Mouse (Mus musculus) CD4-positive, CD25-positive, alpha-beta regulatory T cell (primary cell): Measurements from ENCODE around the gene Zfp664. TPM values are rescaled to one million over a fixed set of nuclear protein-coding genes. Genes with fewer than 3 reads are reported as not detected.

Source experiments
- polyA plus RNA-seq: library from polyadenylated mRNA; unstranded; fragments of 100-300 nt; shearing (Covaris generic); gene quantifications from one replicate; pipeline ENCODE4 v1.2.1, GENCODE M21; 2017

Zfp664 gene
- polyA plus RNA-seq = 30.1 TPM

GRCm38 (mm10) chr5:124862013-124862866, at the start of gene Zfp664, which contains the start of gene Ccdc92:
Gene Zfp664 (plus strand): TSS chr5:124862691.
Gene Ccdc92 (minus strand): TSS chr5:124862424.

Other genes with a start within 250 kb of the Zfp664 start
- 90.5 TPM for gene Atp6v0a2, start 234.1 kb upstream of the Zfp664 start, polyA plus RNA-seq
- not detected for gene Dnah10, start 137.6 kb upstream of the Zfp664 start, polyA plus RNA-seq
- gene Ccdc92, start 267 bp upstream of the Zfp664 start, polyA plus RNA-seq = 24.9 TPM
- gene Rflna, start 140.5 kb downstream of the Zfp664 start, polyA plus RNA-seq = 0.36 TPM